Mouse (Mus musculus): Measurements from ENCODE around the gene Acp2. TPM values are rescaled to one million over a fixed set of nuclear protein-coding genes. Genes with fewer than 3 reads are reported as not detected.

The Acp2 gene
- 16.2 and 17.8 TPM in 2 replicates for polyA plus RNA-seq (2014; fragmentation: Nextera tagmentation; extraction: Ambion mirVana)

DNA sequence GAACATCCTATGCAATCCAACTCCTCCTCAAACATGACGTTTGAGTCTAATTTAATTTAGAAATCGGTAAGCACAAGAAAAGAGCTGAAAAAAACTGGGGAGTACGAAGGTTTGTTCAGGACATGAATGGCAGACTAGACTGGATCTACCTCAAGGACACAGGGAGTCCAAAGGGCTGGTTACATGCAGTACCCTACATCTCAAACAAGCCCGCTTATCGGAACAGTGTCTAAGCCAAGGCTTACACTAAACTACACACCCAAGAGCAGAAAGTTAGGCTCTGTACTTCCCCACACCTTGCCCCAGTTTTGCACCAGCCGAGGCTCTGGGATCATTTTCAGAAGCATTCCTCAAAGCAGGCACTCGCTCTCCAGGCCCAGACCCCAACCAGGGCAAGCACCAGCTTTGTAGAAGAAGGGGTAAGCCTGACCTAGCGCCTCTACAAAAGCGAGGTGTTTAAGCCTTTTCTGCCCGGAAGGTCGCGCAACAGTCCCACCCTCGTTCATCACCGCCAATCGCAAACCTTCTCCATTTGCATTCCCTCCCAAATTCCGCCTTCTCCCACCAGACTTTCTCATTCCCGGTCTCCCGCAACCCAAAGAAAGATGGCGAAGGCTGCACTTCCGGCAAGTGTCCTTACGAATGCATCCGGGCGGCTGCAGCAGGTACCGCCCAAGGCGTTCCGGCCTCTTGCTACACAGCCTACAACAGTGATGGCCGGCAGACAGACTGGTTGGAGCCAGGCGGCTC lies at the start of gene Acp2, which contains the start of gene Nr1h3:
TSS of gene Acp2 (plus strand) at position 664 of the 750 bp plus-strand sequence.
TSS of gene Nr1h3 (minus strand) at position 613 of the 750 bp plus-strand sequence.
- peak within 1 kb of the TSS; percentile 83 for H3K4me2 ChIP-seq
- peak; percentile 93 for ATAC-seq (replicated peaks; ENCODE audit: low FRiP score)

GRCm38 (mm10) chr2:91152885-91153377 lies 49.8 kb upstream of the Acp2 start:
- H3K36me3 ChIP-seq (ENCODE audit: control insufficient read depth, insufficient read depth, low read length) = peaks cover 10% of the 10 kb centered on the region; the same call in 1 of the 2 replicates
- no peak overlapping the region for H3K4me3 ChIP-seq (ENCODE audit: low read depth, low read length)
- no peak for DNase-seq (ENCODE audit: low spot score)
- H3K9ac ChIP-seq (ENCODE audit: low read depth, low read length) = no peak overlapping the region
- 73% methylated on average over 3 of the region's 3 CpGs for WGBS
- H3K27ac ChIP-seq (ENCODE audit: low read depth, low read length) = no peak overlapping the region
- no peaks in the 10 kb centered on the region for H3K4me1 ChIP-seq (replicated peaks; ENCODE audit: control insufficient read depth, insufficient read depth, low read length)
- no peak for ATAC-seq (replicated peaks; ENCODE audit: low FRiP score)
- H3K27me3 ChIP-seq (replicated peaks; ENCODE audit: control insufficient read depth, insufficient read depth, low read length) = no peaks in the 10 kb centered on the region
- H3K9me3 ChIP-seq (ENCODE audit: control insufficient read depth, low read length) = no peaks in the 10 kb centered on the region
- no peak overlapping the region for H3K4me2 ChIP-seq

More for the DNA sequence above, at the start of gene Acp2, which contains the start of gene Nr1h3:
- H3K4me3 ChIP-seq (ENCODE audit: low read depth, low read length) = peak within 1 kb of the TSS; percentile 68
- DNase-seq (ENCODE audit: low spot score) = peak; percentile 96
- WGBS = 4% methylated on average over 28 of the region's 28 CpGs
- H3K36me3 ChIP-seq (ENCODE audit: control insufficient read depth, insufficient read depth, low read length) = peaks cover 5% of the 10 kb centered on the region; the same call in 1 of the 2 replicates
- H3K9ac ChIP-seq (ENCODE audit: low read depth, low read length) = peak within 1 kb of the TSS; percentile 74
- 0 out of 2 replicates have a peak, but pooled peaks cover 3% of the 10 kb centered on the region for H3K4me1 ChIP-seq (replicated peaks; ENCODE audit: control insufficient read depth, insufficient read depth, low read length)
- H3K9me3 ChIP-seq (ENCODE audit: control insufficient read depth, low read length) = no peaks in the 10 kb centered on the region
- H3K27ac ChIP-seq (ENCODE audit: low read depth, low read length) = peak within 1 kb of the TSS; percentile 78
- H3K27me3 ChIP-seq (replicated peaks; ENCODE audit: control insufficient read depth, insufficient read depth, low read length) = no peaks in the 10 kb centered on the region

DNA sequence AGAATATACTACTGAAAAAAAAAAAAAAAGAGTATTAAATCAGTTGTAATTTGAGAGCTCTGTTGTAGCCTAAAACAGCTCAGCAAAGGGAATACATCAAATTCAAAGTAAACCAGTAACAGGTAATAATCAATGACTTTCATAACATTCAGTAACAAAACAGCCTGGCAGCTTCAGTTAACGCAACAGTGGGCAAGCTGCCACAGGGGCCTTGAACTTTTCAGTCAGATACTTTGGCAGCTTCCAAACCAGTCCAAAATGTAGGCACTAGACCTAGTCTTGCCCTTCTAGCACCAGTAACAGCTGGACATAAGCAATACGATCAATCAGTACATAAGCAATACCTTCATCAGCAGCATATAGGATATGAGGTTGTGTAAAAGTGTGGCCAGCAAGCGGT lies 48.6 kb upstream of the Acp2 start:
- no peak for DNase-seq (ENCODE audit: low spot score)
- H3K27ac ChIP-seq (ENCODE audit: low read depth, low read length) = no peak overlapping the region
- WGBS = 93% methylated on average over 3 of the region's 3 CpGs
- H3K4me1 ChIP-seq (replicated peaks; ENCODE audit: control insufficient read depth, insufficient read depth, low read length) = no peaks in the 10 kb centered on the region
- H3K36me3 ChIP-seq (ENCODE audit: control insufficient read depth, insufficient read depth, low read length) = peaks cover 10% of the 10 kb centered on the region; the same call in 1 of the 2 replicates
- no peak overlapping the region for H3K4me2 ChIP-seq
- H3K27me3 ChIP-seq (replicated peaks; ENCODE audit: control insufficient read depth, insufficient read depth, low read length) = no peaks in the 10 kb centered on the region
- H3K9ac ChIP-seq (ENCODE audit: low read depth, low read length) = no peak overlapping the region
- H3K9me3 ChIP-seq (ENCODE audit: control insufficient read depth, low read length) = no peaks in the 10 kb centered on the region
- H3K4me3 ChIP-seq (ENCODE audit: low read depth, low read length) = no peak overlapping the region
- no peak for ATAC-seq (replicated peaks; ENCODE audit: low FRiP score)

DNA sequence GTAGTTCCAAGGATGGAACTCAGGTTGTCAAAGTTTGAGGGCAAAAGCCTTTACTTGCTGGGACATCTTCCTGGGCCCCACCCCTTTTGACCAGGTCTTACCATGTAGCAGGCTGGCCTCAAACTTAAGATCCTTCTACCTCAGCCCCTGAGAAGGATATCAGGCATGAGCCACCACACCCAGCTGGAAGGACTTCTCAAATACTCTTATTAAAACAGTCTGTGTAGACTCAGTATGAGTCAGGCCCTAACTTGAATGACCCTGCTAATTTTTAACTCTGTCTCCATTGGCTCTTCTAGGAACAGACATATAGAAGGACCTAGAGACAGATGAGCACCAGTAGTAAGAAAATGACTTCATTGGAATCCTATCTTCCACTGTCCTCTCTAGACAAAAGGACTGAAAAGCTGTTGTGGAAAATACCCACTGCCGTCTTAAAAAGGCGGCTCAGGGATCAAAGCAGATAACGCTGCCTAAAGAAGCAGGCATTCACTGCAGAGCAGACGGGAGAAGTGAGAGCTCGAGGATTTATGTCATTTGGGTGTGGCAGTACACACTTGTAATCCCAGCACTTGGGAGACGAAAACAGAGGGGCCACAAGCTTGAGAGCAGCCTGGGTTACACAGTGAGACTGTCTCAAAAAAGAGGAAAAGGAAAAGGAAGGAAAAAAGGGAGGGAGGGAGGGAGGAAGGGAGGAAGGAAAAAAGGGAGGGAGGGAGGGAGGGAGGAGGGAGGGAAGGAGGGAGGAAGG lies 45.5 kb upstream of the Acp2 start:
- Histone ChIP-seq H3K27ac (ENCODE audit: low read depth, low read length) (no peak overlapping the region), H3K36me3 (ENCODE audit: control insufficient read depth, insufficient read depth, low read length) (peaks cover 7% of the 10 kb centered on the region; the same call in 1 of the 2 replicates), H3K27me3 (replicated peaks; ENCODE audit: control insufficient read depth, insufficient read depth, low read length) (no peaks in the 10 kb centered on the region), H3K4me1 (replicated peaks; ENCODE audit: control insufficient read depth, insufficient read depth, low read length) (no peaks in the 10 kb centered on the region), H3K9ac (ENCODE audit: low read depth, low read length) (no peak overlapping the region), H3K9me3 (ENCODE audit: control insufficient read depth, low read length) (no peaks in the 10 kb centered on the region), H3K4me3 (ENCODE audit: low read depth, low read length) (no peak overlapping the region), H3K4me2 (no peak overlapping the region)
- ATAC-seq (replicated peaks; ENCODE audit: low FRiP score) = no peak
- no peak for DNase-seq (ENCODE audit: low spot score)
- WGBS = 60% methylated on average over 6 of the region's 6 CpGs

DNA sequence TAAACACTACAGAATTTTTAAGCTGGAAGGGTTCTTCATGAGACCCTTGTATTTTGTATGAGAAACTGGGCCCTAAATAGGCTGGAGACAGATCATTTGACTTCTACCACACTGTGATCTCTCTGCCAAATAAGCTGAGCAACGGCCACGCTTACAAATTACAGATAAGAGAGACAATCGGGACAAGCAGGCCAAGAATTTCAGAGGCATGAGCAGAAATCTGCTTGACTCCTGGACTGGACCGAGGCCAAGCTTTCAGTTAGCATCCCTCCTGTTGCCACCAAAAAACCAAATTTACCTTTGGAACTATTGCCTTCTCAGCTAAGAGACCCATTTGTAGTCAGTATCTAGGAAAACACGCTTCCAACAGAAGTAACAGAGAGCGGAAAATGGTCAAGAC lies 42.1 kb upstream of the Acp2 start:
- Histone ChIP-seq H3K27ac (ENCODE audit: low read depth, low read length) (no peak overlapping the region), H3K4me3 (ENCODE audit: low read depth, low read length) (no peak overlapping the region), H3K9me3 (ENCODE audit: control insufficient read depth, low read length) (no peaks in the 10 kb centered on the region), H3K4me1 (replicated peaks; ENCODE audit: control insufficient read depth, insufficient read depth, low read length) (peaks cover 18% of the 10 kb centered on the region), H3K9ac (ENCODE audit: low read depth, low read length) (no peak overlapping the region), H3K4me2 (no peak overlapping the region), H3K36me3 (ENCODE audit: control insufficient read depth, insufficient read depth, low read length) (peaks cover 5% of the 10 kb centered on the region; the same call in 1 of the 2 replicates), H3K27me3 (replicated peaks; ENCODE audit: control insufficient read depth, insufficient read depth, low read length) (no peaks in the 10 kb centered on the region)
- ATAC-seq (replicated peaks; ENCODE audit: low FRiP score) (no peak), DNase-seq (ENCODE audit: low spot score) (no peak)
- 76% methylated on average over 6 of the region's 6 CpGs for WGBS

- H3K9me3 ChIP-seq (ENCODE audit: control insufficient read depth, low read length) = no peaks in the 10 kb centered on the region
- H3K27ac ChIP-seq (ENCODE audit: low read depth, low read length) = no peak overlapping the region
- ATAC-seq (replicated peaks; ENCODE audit: low FRiP score) = no peak
- no peak overlapping the region for H3K4me2 ChIP-seq
- 73% methylated on average over 4 of the region's 4 CpGs for WGBS
- H3K27me3 ChIP-seq (replicated peaks; ENCODE audit: control insufficient read depth, insufficient read depth, low read length) = no peaks in the 10 kb centered on the region
- peaks cover 18% of the 10 kb centered on the region for H3K4me1 ChIP-seq (replicated peaks; ENCODE audit: control insufficient read depth, insufficient read depth, low read length)
- peaks cover 3% of the 10 kb centered on the region; the same call in 1 of the 2 replicates for H3K36me3 ChIP-seq (ENCODE audit: control insufficient read depth, insufficient read depth, low read length)
- H3K9ac ChIP-seq (ENCODE audit: low read depth, low read length) = no peak overlapping the region
- H3K4me3 ChIP-seq (ENCODE audit: low read depth, low read length) = no peak overlapping the region
- DNase-seq (ENCODE audit: low spot score) = no peak
These were observed 39.7 kb upstream of the Acp2 start for GRCm38 (mm10) chr2:91162952-91163351.

GRCm38 (mm10) chr2:91163532-91163931 lies 39.2 kb upstream of the Acp2 start:
- Histone ChIP-seq H3K4me1 (replicated peaks; ENCODE audit: control insufficient read depth, insufficient read depth, low read length) (peaks cover 18% of the 10 kb centered on the region), H3K9ac (ENCODE audit: low read depth, low read length) (no peak overlapping the region), H3K36me3 (ENCODE audit: control insufficient read depth, insufficient read depth, low read length) (peaks cover 3% of the 10 kb centered on the region; the same call in 1 of the 2 replicates), H3K4me2 (no peak overlapping the region), H3K27me3 (replicated peaks; ENCODE audit: control insufficient read depth, insufficient read depth, low read length) (no peaks in the 10 kb centered on the region), H3K4me3 (ENCODE audit: low read depth, low read length) (no peak overlapping the region), H3K27ac (ENCODE audit: low read depth, low read length) (no peak overlapping the region), H3K9me3 (ENCODE audit: control insufficient read depth, low read length) (no peaks in the 10 kb centered on the region)
- 70% methylated on average over 5 of the region's 5 CpGs for WGBS
- ATAC-seq (replicated peaks; ENCODE audit: low FRiP score) = peak; percentile 50; the same call in 1 of the 2 replicates
- no peak for DNase-seq (ENCODE audit: low spot score)

DNA sequence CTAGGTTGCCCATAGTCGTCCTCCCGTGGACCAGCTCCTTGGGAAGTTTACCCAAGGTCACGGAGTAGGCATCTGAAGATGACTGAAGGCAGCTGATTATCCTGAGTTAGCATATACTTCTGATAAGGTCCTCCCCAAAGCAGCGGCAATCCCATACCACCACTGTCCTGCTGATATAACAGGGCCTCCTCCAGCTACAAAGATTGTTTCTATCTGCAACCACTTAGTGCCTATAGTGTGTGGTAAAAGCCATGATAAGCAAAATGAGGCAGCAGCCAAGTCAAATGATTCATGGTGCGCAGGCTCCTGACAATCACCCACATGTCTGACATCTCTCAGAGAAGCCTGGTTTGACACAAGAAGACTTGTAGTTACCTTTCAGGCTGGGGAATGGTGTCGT lies 37.7 kb upstream of the Acp2 start:
- H3K27ac ChIP-seq (ENCODE audit: low read depth, low read length) = no peak overlapping the region
- DNase-seq (ENCODE audit: low spot score) (no peak), ATAC-seq (replicated peaks; ENCODE audit: low FRiP score) (peak; percentile 83)
- no peak overlapping the region for H3K9ac ChIP-seq (ENCODE audit: low read depth, low read length)
- 58% methylated on average over 6 of the region's 6 CpGs for WGBS
- H3K36me3 ChIP-seq (ENCODE audit: control insufficient read depth, insufficient read depth, low read length) = peaks cover 3% of the 10 kb centered on the region; the same call in 1 of the 2 replicates
- H3K27me3 ChIP-seq (replicated peaks; ENCODE audit: control insufficient read depth, insufficient read depth, low read length) = no peaks in the 10 kb centered on the region
- no peak overlapping the region for H3K4me3 ChIP-seq (ENCODE audit: low read depth, low read length)
- H3K4me1 ChIP-seq (replicated peaks; ENCODE audit: control insufficient read depth, insufficient read depth, low read length) = peaks cover 18% of the 10 kb centered on the region
- H3K4me2 ChIP-seq = no peak overlapping the region
- no peaks in the 10 kb centered on the region for H3K9me3 ChIP-seq (ENCODE audit: control insufficient read depth, low read length)
